Mouse (Mus musculus) right cerebral cortex, adult 2 months (tissue): ENCODE data around the gene Optc.

ENCODE experiments used
- DNase-seq, 2 experiments: peaks; one replicate each; pipeline ENCODE4 v3.0.0; 2021 to 2022; ENCODE audit warnings: low spot score in 2 of 2

Optc gene

DNA sequence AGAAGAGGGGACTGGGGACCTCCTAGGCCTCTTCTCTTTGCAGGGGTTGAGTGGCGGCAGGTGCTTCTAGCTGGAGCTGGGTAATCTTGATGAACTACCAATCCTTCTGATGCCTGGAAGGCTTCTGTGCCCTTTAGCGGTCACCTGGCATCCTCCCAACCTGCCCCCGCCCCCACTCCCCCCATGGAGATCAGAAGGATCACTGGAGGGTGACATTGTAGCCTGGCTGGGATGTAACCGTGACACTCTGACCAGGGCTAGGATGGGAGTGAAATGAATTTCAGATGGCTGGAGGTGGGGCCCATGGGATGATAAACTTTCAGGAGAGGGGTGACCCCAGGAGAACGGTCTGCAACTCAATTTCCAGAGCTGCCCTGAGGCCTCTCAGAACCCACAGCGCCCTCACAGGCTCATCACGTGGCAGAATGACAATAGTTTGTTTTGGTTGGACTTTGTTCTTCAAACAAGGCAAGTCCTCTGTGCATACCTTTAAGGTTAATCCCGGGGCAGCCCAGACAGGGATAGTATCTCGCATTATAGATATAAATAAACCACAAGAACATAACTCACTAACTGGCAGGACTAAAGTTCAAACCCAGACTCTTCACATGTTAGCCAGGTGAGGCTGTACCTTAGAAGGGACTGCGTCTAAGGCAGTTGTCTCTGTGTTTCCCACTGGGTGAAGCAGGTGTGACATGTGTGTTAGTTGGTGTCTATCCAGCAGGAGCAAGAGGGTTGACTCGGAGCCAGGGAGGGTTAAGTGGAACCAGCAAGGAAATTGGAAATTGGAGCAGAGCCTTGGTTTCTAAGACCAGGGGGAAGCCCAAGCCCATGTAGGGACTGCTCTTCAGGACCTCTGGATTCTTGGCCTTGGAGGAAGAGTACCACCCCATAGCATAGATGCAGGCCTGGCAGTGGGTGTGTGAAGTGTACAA, 25.2 kb downstream of the Optc start:
- DNase-seq: no peak

DNA sequence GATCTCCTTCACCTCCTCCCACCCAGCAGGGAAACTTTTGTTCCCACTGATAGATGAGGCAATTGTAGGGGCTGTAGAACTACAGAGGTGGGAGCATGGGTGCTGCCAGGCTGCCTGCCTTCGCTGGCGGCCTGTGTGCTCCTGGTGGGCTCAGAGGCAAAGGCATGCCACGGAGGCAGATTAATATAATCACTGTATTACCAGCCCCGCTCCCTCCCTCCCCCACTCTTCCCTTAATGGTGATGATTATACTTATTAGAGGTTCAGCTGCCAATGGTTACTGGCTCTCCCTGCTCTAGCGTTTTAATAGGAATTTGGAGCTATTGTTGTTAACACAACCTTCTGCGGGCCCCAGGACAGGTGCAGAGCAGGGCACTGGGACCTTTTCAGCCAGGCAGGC, 26.0 kb downstream of the Optc start:
- no peak for DNase-seq

DNA sequence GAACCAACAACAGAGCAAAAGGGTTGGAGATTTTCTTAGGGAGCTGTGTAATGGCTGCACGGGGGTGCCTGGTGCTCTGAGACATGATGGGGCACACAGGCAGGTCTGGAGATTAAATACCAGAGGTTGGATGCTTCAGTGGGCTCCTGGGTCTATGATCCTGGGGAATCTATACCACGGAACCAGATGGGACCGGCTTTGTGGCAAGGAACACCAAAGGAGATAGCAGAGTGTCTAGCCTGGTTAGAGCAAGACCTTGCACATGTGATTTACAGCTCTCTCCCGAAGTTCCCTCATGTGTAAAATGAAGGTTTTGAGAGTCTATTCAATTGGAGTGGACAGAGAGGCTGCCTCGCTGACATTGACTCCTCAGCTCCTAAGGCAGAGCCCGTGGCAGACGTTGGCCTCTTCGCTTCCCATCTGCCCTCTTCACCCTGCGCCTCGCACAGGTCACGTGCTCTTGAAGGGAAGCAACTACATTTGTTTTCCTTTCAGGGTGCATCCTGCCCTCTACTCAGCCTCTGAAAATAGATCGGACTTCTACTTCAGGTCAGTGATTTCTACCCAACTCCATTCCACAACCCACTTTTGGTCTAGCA, 28.9 kb downstream of the Optc start:
- no peak for DNase-seq

DNA sequence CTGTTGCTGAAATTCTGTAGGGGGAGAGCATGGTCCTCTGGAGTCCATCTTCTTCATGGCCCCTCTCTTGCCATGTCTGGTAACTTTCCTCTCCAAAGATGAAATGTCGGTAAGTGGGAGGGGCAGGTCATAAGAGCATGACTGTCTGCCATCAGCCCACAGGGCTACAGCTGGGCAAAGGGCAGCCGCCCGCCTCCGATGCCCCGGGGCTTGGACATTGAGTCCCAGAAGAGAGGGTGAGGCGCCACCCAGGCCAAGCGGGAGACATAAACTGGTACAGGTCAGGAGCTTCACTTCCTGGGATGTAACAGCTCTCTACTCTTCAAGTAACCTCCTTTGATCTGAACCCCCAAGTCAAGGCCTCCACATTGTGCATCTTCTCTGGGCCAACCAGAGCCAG, 30.9 kb downstream of the Optc start:
- DNase-seq: no peak

DNA sequence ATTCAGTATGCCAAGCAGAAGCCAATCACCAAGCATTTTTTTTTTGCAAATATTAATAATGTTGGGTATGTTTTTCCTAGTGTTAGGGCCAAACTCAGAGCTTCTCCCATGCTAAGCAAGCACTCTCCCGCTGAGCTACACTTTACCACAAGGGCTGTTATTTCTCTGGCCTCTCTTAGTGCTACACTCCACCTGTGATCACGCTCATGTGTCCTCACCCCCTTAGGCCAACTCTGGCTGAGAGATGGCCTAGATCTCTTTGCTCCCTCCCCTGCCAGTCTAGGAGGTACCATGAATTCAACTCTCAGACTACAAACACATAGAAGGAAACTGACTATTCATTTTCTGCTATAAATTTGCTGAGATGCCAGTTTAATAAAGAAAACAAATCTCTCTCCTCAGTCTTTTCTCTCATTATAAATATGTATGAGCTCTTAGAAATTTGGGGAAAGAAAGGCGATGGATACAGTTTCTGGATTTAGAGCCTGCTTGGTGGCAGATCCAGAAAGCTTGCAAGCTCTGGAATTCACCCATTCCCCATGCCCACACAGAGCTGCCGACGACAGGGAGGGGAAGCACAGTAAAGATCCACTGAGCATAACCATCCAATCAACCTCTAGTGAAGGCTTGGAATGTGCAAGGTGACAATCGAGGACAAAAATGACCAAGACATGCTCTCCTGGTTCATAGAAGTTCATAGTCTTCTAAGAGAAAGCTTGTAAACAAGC, 34.5 kb downstream of the Optc start:
- DNase-seq: no peak

DNA sequence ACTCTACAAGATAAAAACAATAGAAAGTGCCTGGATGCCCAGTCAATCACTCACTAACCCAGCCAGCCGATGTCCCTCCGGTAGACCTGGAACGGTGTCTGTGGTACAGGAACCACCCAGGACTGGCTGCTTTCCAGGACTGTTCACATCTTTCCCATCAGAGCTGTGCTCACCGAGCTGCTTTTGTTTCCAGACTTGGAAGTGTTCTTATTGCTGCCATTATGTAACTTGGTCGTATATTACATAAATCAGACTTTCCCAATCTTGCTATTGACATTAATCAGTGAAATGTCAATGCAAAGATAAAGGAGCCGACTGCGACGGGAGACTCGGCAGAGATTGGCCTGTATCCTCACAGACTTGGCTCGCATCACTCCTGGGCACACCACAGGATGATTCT, 36.6 kb downstream of the Optc start:
- no peak for DNase-seq

DNA sequence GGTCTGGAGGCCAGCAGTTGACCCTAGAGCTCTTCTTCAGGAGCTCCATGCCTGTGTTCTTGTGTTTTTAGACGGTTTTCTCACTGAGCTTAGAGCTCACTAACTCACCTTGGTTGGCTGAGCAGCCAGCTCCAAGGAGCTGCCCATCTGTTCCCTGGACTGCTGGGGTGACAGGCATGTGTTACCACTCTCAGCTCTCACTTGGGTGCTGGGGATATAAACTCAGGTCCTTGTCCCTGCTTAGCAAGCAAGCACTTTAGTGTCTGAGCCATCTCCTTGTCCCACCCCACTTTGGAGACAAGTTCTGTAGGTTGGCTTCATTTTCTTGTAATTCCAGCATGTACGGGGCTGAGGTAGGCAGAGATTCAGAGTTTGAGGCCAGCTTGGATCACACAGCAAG, 38.6 kb downstream of the Optc start:
- DNase-seq: no peak

DNA sequence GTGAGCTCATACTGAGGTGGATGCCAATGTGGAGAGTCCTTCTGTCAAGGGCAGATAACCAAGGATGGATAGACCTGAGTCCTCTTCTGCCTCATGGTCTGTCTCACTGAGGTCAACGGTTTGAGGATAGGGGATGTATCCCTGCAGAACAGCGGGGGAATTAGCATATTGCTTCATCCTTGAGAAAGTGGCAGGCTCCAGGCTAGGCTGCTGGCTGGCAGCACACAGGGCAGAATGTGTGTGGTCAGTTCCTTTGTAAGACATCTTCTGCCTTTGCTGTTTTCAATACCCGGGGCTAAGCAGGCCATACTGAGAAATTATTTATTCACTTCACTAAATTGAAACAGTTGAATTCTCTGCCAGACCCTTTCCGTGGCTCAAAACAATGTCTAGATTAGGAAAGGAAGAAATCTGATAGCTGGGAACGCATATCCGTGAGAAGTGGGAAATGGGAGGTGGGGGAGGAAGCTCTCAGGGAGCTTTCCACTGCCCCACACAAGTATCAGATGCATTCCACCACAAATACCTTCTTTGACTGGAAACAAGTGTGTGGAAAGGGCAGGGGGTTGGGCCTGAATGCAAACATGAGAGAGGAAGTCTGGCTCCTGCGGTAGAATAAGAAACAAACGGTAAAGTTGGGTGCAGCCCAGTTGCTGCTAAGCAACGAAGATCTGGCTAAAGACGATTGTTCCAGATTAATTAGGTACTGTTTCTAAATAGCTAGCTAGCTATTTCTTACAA, 44.4 kb downstream of the Optc start:
- DNase-seq: peak; percentile 38 to 61

DNA sequence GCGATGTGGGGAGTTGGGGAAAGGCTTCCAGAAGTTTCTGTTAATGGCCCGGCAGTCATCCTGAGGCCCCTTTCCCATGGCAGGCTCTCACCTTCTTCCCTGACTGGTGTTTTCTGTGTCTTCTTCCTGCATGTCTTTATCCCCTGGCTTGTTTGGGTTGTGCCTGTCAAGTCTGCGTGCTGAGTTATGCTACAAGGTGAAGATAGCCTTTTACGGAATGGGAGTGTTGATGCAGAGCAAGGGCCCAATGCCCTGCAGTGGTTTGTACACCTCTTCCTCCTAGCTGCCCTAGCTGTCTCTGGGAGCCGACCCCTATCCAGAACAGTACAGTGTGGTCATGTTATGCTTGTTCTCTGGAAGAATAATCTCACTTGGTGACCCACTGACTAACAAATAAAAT, 46.8 kb downstream of the Optc start:
- DNase-seq: no peak

DNA sequence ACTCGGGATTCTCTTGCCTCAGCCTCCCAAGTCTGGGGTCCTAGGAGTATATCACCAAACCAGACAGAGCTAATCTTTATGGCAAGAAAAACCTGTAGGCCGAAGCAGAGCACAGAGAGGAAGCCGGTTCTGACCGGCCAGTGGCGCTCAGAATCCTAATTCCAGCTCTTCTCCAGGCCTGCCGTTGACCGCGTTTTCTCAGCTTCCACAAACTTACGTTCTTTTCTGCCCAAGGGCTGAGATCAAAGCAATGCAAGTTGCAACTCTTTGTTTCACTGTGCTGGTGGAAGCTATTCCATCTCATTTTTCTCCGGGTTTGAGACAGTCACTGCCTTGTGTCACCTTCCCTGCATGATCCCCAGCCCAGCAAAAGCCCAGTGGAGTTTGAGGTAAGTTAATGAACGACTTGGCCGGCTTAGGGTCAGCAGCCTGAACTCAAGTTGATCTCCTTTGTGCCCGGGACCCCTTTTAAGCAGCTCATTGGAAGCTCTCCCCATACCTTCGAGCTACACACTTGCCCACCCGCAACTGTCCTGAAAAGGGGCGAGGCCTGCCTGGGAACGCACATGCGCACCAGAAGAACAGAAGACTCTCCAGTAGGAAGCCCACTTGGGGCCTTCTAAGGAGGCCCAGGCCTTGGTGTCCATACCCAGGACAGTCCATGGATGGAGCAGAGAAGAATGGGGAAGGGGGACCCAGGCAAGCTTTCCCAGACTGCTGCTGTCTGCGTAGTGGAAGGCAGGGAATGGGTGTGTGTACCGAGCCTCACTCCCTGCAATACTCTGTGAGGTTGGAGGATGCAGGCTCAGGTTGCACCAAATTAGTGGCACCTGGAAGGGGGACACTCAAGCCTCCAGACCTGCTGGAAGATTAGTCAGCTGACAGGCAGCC, 47.7 kb downstream of the Optc start:
- no peak for DNase-seq

DNA sequence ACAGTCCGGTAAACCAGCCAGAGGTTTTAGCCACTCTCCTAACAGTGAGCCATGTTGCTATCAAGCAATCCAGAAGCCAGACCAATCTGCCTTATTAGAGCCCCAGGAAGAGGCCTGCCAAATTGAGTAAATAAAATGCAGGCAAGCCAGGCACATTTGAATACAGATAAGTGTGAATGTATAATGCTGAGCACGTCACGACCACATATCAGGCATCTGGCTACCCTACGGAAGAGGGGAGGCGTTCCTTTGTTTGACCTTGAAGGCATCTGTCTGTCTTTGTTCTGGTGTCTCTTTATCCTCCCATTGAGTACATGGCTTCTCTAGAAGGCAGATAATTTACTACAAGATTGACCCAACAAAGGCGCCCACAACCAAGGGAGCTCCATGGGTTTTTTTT, 48.5 kb downstream of the Optc start:
- DNase-seq: no peak

DNA sequence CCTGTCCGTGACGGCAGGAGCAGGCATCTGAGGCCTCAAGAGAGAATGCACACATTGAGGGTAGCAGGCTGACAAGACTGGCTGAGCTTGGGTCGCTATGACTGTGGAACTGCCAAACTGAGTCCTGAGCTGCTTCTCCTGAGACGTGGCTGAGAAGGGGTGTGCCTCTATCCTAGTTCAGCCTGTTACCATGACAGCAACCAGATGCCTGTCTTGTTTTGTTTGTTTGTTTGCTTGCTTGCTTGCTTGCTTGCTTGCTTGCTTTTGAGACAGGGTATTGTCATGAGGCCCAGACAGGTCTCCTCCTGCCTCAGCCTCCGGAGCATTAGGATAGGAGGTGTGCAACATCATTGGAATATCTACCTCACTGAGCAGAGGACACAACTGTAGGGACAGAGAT, 50.0 kb downstream of the Optc start:
- no peak for DNase-seq

DNA sequence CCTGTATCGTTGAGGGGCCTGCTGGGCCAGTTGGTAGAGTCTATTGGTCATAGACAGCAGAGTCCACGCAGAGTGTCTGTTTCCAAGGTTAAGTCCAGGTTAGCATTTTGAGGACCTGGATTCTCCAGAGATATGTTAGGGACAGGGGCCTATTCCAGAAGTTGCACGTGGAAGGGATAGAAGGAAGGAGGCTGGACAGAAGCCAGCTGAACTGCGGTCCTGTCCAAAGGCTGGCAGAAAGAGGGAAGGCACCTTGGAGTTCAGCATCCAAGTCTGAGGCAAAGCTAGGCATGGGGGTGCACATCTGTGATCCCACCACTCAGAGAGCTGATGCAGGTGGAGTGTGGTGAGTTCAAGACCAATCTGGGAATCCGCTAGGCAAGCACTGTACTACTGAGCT, 50.6 kb downstream of the Optc start:
- DNase-seq: no peak

DNA sequence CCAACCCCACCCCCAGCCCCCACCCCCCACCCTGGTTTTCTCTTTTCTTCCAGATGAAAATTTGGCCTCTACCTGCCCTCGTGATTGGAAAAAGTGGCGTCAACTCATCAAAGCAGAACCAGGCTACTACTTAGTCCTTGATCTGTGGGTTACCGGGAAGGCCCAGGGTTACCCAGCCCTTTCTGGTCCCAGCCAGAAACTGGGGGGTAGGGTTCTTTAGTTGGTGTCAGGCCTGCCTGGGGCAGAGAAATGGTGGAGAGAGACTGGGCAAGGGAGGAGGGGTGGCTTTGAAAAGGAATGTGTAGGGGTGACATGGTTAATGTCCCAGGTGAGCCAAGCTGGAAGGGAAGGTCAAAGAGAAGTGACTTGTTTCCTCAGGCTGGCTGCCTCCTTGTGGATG, 51.1 kb downstream of the Optc start:
- no peak for DNase-seq

DNA sequence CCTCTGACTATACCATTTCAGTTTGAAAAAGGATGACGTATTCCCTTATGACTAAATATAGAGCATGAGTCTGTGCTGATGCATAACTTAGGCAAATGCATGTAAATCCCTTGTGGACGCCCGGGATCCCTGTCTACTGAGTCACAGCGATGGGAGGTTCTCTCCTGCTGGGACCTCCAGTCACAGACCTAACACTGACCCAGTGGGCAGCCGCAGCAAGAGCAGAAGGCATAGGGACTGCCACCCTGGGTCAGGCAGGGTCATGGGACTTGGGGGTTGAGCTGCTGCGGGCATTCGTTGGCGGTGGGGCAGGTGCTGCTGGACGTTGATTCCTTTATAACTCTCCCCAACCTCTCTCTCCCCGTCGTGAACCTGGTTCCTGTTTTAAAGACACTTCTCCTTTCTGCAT, 51.7 kb downstream of the Optc start:
- DNase-seq: no peak

DNA sequence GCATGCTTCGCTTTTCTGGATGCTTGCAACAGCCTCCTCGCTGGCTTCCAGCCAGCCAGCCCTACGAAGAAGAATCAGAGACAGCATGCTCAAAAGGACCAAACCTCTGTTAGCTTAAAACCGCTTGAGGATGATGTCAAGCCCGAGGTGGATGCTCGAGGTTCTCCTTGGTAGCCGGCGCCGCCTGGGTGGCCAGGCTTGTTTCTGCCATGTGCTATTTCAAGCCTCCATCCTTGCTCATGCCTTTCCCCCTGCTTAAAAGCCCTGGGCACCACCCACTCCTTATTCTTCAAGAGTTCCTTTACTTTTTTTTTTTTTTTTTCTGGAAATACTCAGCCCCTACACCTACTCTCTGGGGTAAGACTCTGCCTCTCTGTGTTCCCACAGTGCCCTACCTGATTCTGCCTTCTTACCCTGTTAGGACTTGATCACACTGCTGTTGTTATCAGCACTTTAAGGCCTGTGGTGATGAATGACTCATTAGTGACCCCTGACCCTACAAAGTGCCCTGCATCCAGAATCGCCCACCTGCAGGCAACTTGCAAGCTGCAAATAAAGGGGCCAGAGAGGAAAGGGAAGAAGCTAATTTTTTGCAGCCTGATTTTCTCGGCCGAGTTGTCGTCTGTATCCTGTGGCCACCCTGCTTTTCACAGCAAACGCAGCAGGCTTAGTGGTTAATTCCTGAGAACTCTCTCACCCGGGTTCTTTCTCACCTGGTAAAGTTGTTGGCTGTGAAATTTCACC, 52.4 kb downstream of the Optc start:
- peak; percentile 66 to 69 for DNase-seq

DNA sequence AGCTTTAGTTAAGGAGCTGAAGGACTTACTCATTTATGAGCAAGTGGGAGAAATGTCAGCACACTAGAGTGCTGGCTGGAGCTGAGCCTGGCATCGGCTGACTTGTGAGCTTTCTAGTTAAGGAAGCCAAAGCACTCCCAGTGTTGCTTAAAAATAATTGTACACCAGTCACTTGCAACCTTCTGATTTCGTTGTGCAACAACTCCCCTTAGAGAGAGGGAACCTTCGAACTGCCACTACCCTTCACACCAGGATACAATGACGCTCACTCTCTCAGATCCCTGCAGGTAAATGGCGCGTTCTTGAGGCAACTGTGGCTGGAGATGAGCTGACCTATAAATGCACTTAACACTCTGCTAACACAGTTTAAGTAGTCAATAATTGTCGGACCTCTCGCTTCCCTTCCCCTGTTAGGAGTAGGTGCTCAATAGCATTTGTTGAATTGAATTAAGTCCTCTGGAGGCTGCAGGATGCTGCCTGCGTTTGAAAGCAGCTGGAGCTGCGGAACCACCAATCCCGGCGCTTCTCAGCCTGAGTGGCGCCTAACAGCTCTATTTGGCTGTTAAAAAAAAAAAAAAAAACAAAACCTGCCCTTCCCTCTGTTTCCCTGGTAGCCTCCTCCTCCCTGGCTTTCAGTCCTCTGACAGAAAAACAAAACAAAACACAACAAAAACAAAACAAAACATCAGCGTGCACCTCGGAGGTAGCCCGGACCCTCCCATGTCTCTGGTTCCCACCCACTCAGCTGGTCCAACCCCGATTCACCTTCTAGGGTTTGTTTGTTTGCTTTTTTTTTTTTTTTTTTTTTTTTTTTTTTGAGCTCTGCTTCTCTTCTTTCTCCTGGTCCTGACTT, 53.2 kb downstream of the Optc start:
- peak; percentile 52 to 54 for DNase-seq
